Mouse (Mus musculus) cortical plate, adult 2 months (tissue): ENCODE data around the gene Itgad.

Source experiments
- CTCF ChIP-seq: fragments of 200-500 bp; IDR thresholded peaks from 2 replicates; pipeline ENCODE4 v1.5.1; 2011; ENCODE audit warnings: mild to moderate bottlenecking, control low read depth, low read length; ENCODE audit not compliant: insufficient read depth; ENCODE audit errors: extremely low read depth
- POLR2A ChIP-seq: fragments of 200-500 bp; IDR thresholded peaks from 2 replicates; pipeline ENCODE4 v1.6.1; 2011; ENCODE audit warnings: mild to moderate bottlenecking, low read length, control low read depth; ENCODE audit not compliant: insufficient read depth; ENCODE audit errors: extremely low read depth

DNA sequence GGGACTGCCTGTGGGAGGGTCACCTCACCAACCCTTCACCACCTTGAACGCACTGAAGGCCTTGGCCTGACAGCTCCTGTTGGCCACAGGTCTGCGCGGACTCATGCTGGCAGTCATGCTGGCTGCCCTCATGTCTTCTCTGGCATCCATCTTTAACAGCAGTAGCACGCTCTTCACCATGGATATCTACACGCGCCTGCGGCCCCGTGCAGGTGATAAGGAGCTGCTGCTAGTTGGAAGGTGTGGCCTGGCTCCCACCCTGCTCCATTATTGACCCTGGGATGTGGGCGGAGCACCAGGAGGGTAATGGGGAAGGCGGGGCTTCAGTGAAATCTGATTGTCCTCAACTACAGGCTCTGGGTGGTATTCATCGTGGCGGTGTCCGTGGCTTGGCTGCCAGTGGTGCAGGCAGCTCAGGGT lies 116.3 kb downstream of the Itgad start:
- TF ChIP-seq CTCF (no peak), POLR2A (no peak)
